Mouse (Mus musculus): Measurements from ENCODE around the gene Sncg.
"Not testable (repeated sequence)": the region's sequence is repeated elsewhere in the genome, so short reads cannot be mapped to it uniquely, and the experiment has no call there.

Sncg gene

GRCm38 (mm10) chr14:34374577-34374976, at the start of gene Sncg:
TSS of gene Sncg (minus strand) at chr14:34374789.
- DNase-seq (ENCODE audit: low spot score) = no peak

GRCm38 (mm10) chr14:34421078-34421477, 46.5 kb upstream of the Sncg start:
- no peak for DNase-seq (ENCODE audit: low spot score)

- no peak for DNase-seq (ENCODE audit: low spot score)
Measured at GRCm38 (mm10) chr14:34417501-34417900, 42.9 kb upstream of the Sncg start.

- DNase-seq (ENCODE audit: low spot score) = not testable (repeated sequence)
Measured at GRCm38 (mm10) chr14:34416946-34417345, 42.4 kb upstream of the Sncg start.

- DNase-seq (ENCODE audit: low spot score) = no peak
Measured at GRCm38 (mm10) chr14:34412164-34412896, 37.7 kb upstream of the Sncg start.

- DNase-seq (ENCODE audit: low spot score) = no peak
Measured at GRCm38 (mm10) chr14:34410716-34411115, 36.1 kb upstream of the Sncg start.

GRCm38 (mm10) chr14:34403424-34403823, 28.8 kb upstream of the Sncg start:
- DNase-seq (ENCODE audit: low spot score) = no peak

- no peak for DNase-seq (ENCODE audit: low spot score)
Measured at GRCm38 (mm10) chr14:34402871-34403270, 28.3 kb upstream of the Sncg start.

- DNase-seq (ENCODE audit: low spot score) = peak; percentile 70
Measured at GRCm38 (mm10) chr14:34401135-34401534, 26.5 kb upstream of the Sncg start.

- DNase-seq (ENCODE audit: low spot score) = no peak
Measured at GRCm38 (mm10) chr14:34400021-34400420, 25.4 kb upstream of the Sncg start.

GRCm38 (mm10) chr14:34399301-34399700, 24.7 kb upstream of the Sncg start:
- no peak for DNase-seq (ENCODE audit: low spot score)

GRCm38 (mm10) chr14:34398901-34399300, 24.3 kb upstream of the Sncg start:
- DNase-seq (ENCODE audit: low spot score) = no peak

- no peak for DNase-seq (ENCODE audit: low spot score)
Measured at GRCm38 (mm10) chr14:34397871-34398270, 23.3 kb upstream of the Sncg start.

GRCm38 (mm10) chr14:34393295-34393694, 18.7 kb upstream of the Sncg start:
- no peak for DNase-seq (ENCODE audit: low spot score)

- DNase-seq (ENCODE audit: low spot score) = no peak
Measured at GRCm38 (mm10) chr14:34382921-34383704, 8.5 kb upstream of the Sncg start.

- DNase-seq (ENCODE audit: low spot score) = no peak
Measured at GRCm38 (mm10) chr14:34378560-34379331, 4.2 kb upstream of the Sncg start.

GRCm38 (mm10) chr14:34377121-34377520, 2.5 kb upstream of the Sncg start:
- DNase-seq (ENCODE audit: low spot score) = no peak

GRCm38 (mm10) chr14:34375941-34376340, 1.4 kb upstream of the Sncg start:
- DNase-seq (ENCODE audit: low spot score) = no peak

- DNase-seq (ENCODE audit: low spot score) = no peak
Measured at GRCm38 (mm10) chr14:34375415-34375904, 871 bp upstream of the Sncg start, which contains the start of gene Mmrn2. TSS of gene Mmrn2 (plus strand) at chr14:34375465.

- no peak for DNase-seq (ENCODE audit: low spot score)
Measured at GRCm38 (mm10) chr14:34373581-34373980, 1.0 kb downstream of the Sncg start.

GRCm38 (mm10) chr14:34372646-34373045, 1.9 kb downstream of the Sncg start:
- no peak for DNase-seq (ENCODE audit: low spot score)

- no peak for DNase-seq (ENCODE audit: low spot score)
Measured at GRCm38 (mm10) chr14:34371763-34372162, 2.8 kb downstream of the Sncg start.

Measured in T-cell, adult 2 months (primary cell).